Mouse (Mus musculus) megakaryocyte, embryonic 14.5 days (primary cell): Measurements from ENCODE around the gene Ankrd11. TPM values are rescaled to one million over a fixed set of nuclear protein-coding genes. Genes with fewer than 3 reads are reported as not detected.

Experiments used
- H3K27me3 ChIP-seq: replicated peaks from 2 replicates; pipeline ENCODE3; 2012; ENCODE audit warnings: inconsistent platforms
- H3K36me3 ChIP-seq: replicated peaks from 2 replicates; pipeline ENCODE3; 2012; ENCODE audit warnings: low read length, inconsistent platforms, mixed read lengths
- H3K4me1 ChIP-seq: 2 replicates; pipeline ENCODE4 v1.6.1; 2012; ENCODE audit warnings: inconsistent platforms
- H3K4me3 ChIP-seq: replicated peaks from 2 replicates; pipeline ENCODE3; 2012; ENCODE audit warnings: moderate library complexity, mild to moderate bottlenecking, inconsistent platforms
- H3K9me3 ChIP-seq: 2 replicates; pipeline ENCODE4 v1.6.1; 2012; ENCODE audit warnings: inconsistent platforms
- FLI1 ChIP-seq: IDR thresholded peaks from 2 replicates; pipeline ENCODE4 v1.6.1; 2012; ENCODE audit warnings: low read length, inconsistent platforms, mixed read lengths
- GATA1 ChIP-seq: IDR thresholded peaks from 3 replicates; pipeline ENCODE4 v1.6.1; 2012; ENCODE audit warnings: mixed read lengths, low read length, inconsistent platforms, borderline replicate concordance
- polyA plus RNA-seq: library from polyadenylated mRNA; stranded (reverse); fragments of >175 nt; gene quantifications from 2 replicates; pipeline ENCODE4 v1.2.3, GENCODE M21; 2012; ENCODE audit warnings: low replicate concordance; ENCODE audit not compliant: insufficient read depth

The Ankrd11 gene
- polyA plus RNA-seq, 1 experiment, result 49.4 TPM

- Histone ChIP-seq H3K4me1 (peaks cover 98% of the 10 kb centered on the region), H3K27me3 (no peaks in the 10 kb centered on the region), H3K36me3 (peaks cover 29% of the 10 kb centered on the region), H3K9me3 (no peaks in the 10 kb centered on the region), H3K4me3 (peak overlapping the region; percentile 40)
- TF ChIP-seq FLI1, result no peak
- no peak for TF ChIP-seq GATA1
These were observed 87.8 kb downstream of the Ankrd11 start for GRCm38 (mm10) chr8:122954090-122954799.

- Histone ChIP-seq H3K9me3 (no peaks in the 10 kb centered on the region), H3K27me3 (no peaks in the 10 kb centered on the region), H3K36me3 (peaks cover 29% of the 10 kb centered on the region), H3K4me1 (peaks cover 99% of the 10 kb centered on the region), H3K4me3 (peak overlapping the region; percentile 84)
- TF ChIP-seq FLI1 (no peak), GATA1 (no peak)
These were observed 89.0 kb downstream of the Ankrd11 start for GRCm38 (mm10) chr8:122953028-122953427.

GRCm38 (mm10) chr8:122951456-122951855, 90.6 kb downstream of the Ankrd11 start:
- no peaks in the 10 kb centered on the region for H3K9me3 ChIP-seq
- H3K36me3 ChIP-seq, result peaks cover 30% of the 10 kb centered on the region
- TF ChIP-seq GATA1 (no peak), FLI1 (no peak)
- peaks cover 100% of the 10 kb centered on the region for H3K4me1 ChIP-seq
- H3K27me3 ChIP-seq, result no peaks in the 10 kb centered on the region
- H3K4me3 ChIP-seq, result peak overlapping the region; percentile 56

GRCm38 (mm10) chr8:122949701-122950100, 92.4 kb downstream of the Ankrd11 start:
- Histone ChIP-seq H3K9me3 (no peaks in the 10 kb centered on the region), H3K36me3 (peaks cover 30% of the 10 kb centered on the region), H3K4me3 (no peak overlapping the region), H3K4me1 (peaks cover 100% of the 10 kb centered on the region), H3K27me3 (no peaks in the 10 kb centered on the region)
- no peak for TF ChIP-seq FLI1
- no peak for TF ChIP-seq GATA1

- TF ChIP-seq FLI1, result no peak
- no peak for TF ChIP-seq GATA1
- Histone ChIP-seq H3K4me1 (peaks cover 95% of the 10 kb centered on the region), H3K36me3 (peaks cover 35% of the 10 kb centered on the region), H3K4me3 (no peak overlapping the region), H3K27me3 (no peaks in the 10 kb centered on the region), H3K9me3 (no peaks in the 10 kb centered on the region)
These were observed 96.3 kb downstream of the Ankrd11 start for GRCm38 (mm10) chr8:122945775-122946174.

GRCm38 (mm10) chr8:122942803-122943713, 99.0 kb downstream of the Ankrd11 start:
- Histone ChIP-seq H3K36me3 (peaks cover 38% of the 10 kb centered on the region), H3K4me1 (peaks cover 95% of the 10 kb centered on the region), H3K9me3 (no peaks in the 10 kb centered on the region), H3K27me3 (no peaks in the 10 kb centered on the region), H3K4me3 (no peak overlapping the region)
- TF ChIP-seq GATA1, result no peak
- no peak for TF ChIP-seq FLI1

GRCm38 (mm10) chr8:122938591-122938990, 103.5 kb downstream of the Ankrd11 start:
- H3K9me3 ChIP-seq, result no peaks in the 10 kb centered on the region
- TF ChIP-seq GATA1 (no peak), FLI1 (no peak)
- no peaks in the 10 kb centered on the region for H3K27me3 ChIP-seq
- peaks cover 31% of the 10 kb centered on the region for H3K36me3 ChIP-seq
- H3K4me1 ChIP-seq, result peaks cover 99% of the 10 kb centered on the region
- H3K4me3 ChIP-seq, result peak overlapping the region; percentile 87

GRCm38 (mm10) chr8:122938170-122938569, 103.9 kb downstream of the Ankrd11 start:
- peak overlapping the region; percentile 87 for H3K4me3 ChIP-seq
- TF ChIP-seq FLI1 (no peak), GATA1 (no peak)
- H3K27me3 ChIP-seq, result no peaks in the 10 kb centered on the region
- peaks cover 34% of the 10 kb centered on the region for H3K36me3 ChIP-seq
- H3K9me3 ChIP-seq, result no peaks in the 10 kb centered on the region
- peaks cover 100% of the 10 kb centered on the region for H3K4me1 ChIP-seq

- H3K27me3 ChIP-seq, result no peaks in the 10 kb centered on the region
- H3K9me3 ChIP-seq, result no peaks in the 10 kb centered on the region
- peak overlapping the region; percentile 80 for H3K4me3 ChIP-seq
- peaks cover 100% of the 10 kb centered on the region for H3K4me1 ChIP-seq
- peaks cover 32% of the 10 kb centered on the region for H3K36me3 ChIP-seq
- no peak for TF ChIP-seq FLI1
- TF ChIP-seq GATA1, result no peak
These were observed 104.5 kb downstream of the Ankrd11 start for GRCm38 (mm10) chr8:122937545-122938053.
